ENCODE assay signal across 25 mouse cellular contexts in genomic region chr1:156084603-156085002, GRCm38 (mm10). TPM values are rescaled to one million over a fixed set of nuclear protein-coding genes. Genes with fewer than 3 reads are reported as not detected.
DNase-seq lines count a peak whose midpoint lies in the region; ATAC-seq and TF ChIP-seq lines count a peak whose summit lies in the region.
"Had no signal": no experiment of that assay in that cellular context is flagged by ENCODE, and none has a peak within 500 bp of the region (broad histone marks: within the 10 kb centered on the region; RNA-seq: fewer than 3 reads in every experiment).

No protein-coding gene starts in this region.

- peak overlapping the region; percentile 62 for H3K27ac ChIP-seq in heart, embryonic 10.5 days
- peak overlapping the region; percentile 56 for H3K27ac ChIP-seq in heart, embryonic 13.5 days (replicated peaks)
- no peak overlapping the region for H3K27ac ChIP-seq in heart, postnatal 0 days (ENCODE audit: low read depth)
- no peak overlapping the region for H3K27ac ChIP-seq in lung, embryonic 16.5 days (ENCODE audit: low read length)
- H3K27ac ChIP-seq: embryonic facial prominence, embryonic 10.5 days; embryonic facial prominence, embryonic 12.5 days; forebrain, embryonic 13.5 days had no signal

- DNase-seq in heart, embryonic 10.5 days (ENCODE audit: low spot score) = no peak
- DNase-seq in heart, adult 18-20 months = no peak
- no peak for DNase-seq in heart, postnatal 36 days
- no peak for DNase-seq in heart, postnatal 0 days (ENCODE audit: low spot score)
- no peak for DNase-seq in heart, adult 11 months
- DNase-seq in lung, postnatal 14 days = no peak
- DNase-seq: adrenal gland, adult 8-10 months; adrenal gland, postnatal 14 days; adrenal gland, postnatal 36 days; B cell, adult 2 months; cerebellum, adult 11-12 months; cerebellum, adult 2 months; cerebellum, adult 9-10 months; cerebellum, postnatal 10 days; cerebellum, postnatal 25 days had no signal

- TF ChIP-seq CTCF in heart, postnatal 0 days (IDR thresholded peaks at IDR 0.05; ENCODE audit: low read depth) = no peak

- intact Hi-C loops in heart, postnatal 36 days (cut with DNase I) = loop anchor here (5.0 kb wide), 1 partner anchor 453 kb away; no protein-coding TSS in a partner anchor

- peaks cover 19% of the 10 kb centered on the region for H3K4me1 ChIP-seq in heart, embryonic 10.5 days
- peaks cover 27% of the 10 kb centered on the region for H3K4me1 ChIP-seq in heart, embryonic 13.5 days
- H3K4me1 ChIP-seq in heart, postnatal 0 days (ENCODE audit: control insufficient read depth, insufficient read depth) = no peaks in the 10 kb centered on the region
- H3K4me1 ChIP-seq in lung, embryonic 16.5 days (replicated peaks; ENCODE audit: control insufficient read depth, insufficient read depth, low read length) = no peaks in the 10 kb centered on the region
- H3K4me1 ChIP-seq: embryonic facial prominence, embryonic 12.5 days had no signal

- ATAC-seq in heart, embryonic 13.5 days (ENCODE audit: extremely low read depth, insufficient number of reproducible peaks, low FRiP score, low TSS enrichment) = no peak
- peak; percentile 58; the same call in 1 of the 2 replicates for ATAC-seq in heart, postnatal 0 days (ENCODE audit: insufficient read depth, low read depth)
- ATAC-seq in lung, embryonic 16.5 days (ENCODE audit: low read depth) = peak; percentile 21; the same call in 1 of the 2 replicates
- ATAC-seq: activated CD4-positive, CD25-positive, alpha-beta regulatory T cell, adult 4 months; CD4-positive, CD25-positive, alpha-beta regulatory T cell, adult 4 months; forebrain, embryonic 13.5 days; Patski had no signal

- H3K9ac ChIP-seq in heart, embryonic 13.5 days = no peak overlapping the region; the same call in 1 of the 2 replicates
- no peak overlapping the region for H3K9ac ChIP-seq in heart, postnatal 0 days (replicated peaks; ENCODE audit: low read depth, low read length)
- H3K9ac ChIP-seq in lung, embryonic 16.5 days (ENCODE audit: low read length) = no peak overlapping the region
- H3K9ac ChIP-seq: embryonic facial prominence, embryonic 12.5 days; forebrain, embryonic 13.5 days had no signal

- H3K36me3 ChIP-seq in heart, embryonic 10.5 days = no peaks in the 10 kb centered on the region
- no peaks in the 10 kb centered on the region for H3K36me3 ChIP-seq in heart, embryonic 13.5 days
- H3K36me3 ChIP-seq in heart, postnatal 0 days (replicated peaks; ENCODE audit: control insufficient read depth, insufficient read depth, low read length) = no peaks in the 10 kb centered on the region
- H3K36me3 ChIP-seq in lung, embryonic 16.5 days (ENCODE audit: control insufficient read depth, insufficient read depth, low read length) = no peaks in the 10 kb centered on the region
- H3K36me3 ChIP-seq: embryonic facial prominence, embryonic 10.5 days; embryonic facial prominence, embryonic 12.5 days; G1E had no signal

- 45% methylated on average over 3 of the region's 3 CpGs for WGBS in heart, embryonic 10.5 days
- whole genome bisulfite sequencing in heart, embryonic 13.5 days = 31% methylated on average over 3 of the region's 3 CpGs
- 9% methylated on average over 3 of the region's 3 CpGs for WGBS in heart, postnatal 0 days
- WGBS in lung, embryonic 16.5 days = 50% methylated on average over 3 of the region's 3 CpGs

- no peak overlapping the region for H3K4me2 ChIP-seq in heart, embryonic 13.5 days
- no peak overlapping the region for H3K4me2 ChIP-seq in heart, postnatal 0 days (ENCODE audit: low read depth, low read length)
- H3K4me2 ChIP-seq in lung, embryonic 16.5 days (ENCODE audit: low read depth, low read length) = no peak overlapping the region
- H3K4me2 ChIP-seq: embryonic facial prominence, embryonic 12.5 days; forebrain, embryonic 13.5 days had no signal

- H3K4me3 ChIP-seq in heart, embryonic 10.5 days = no peak overlapping the region
- H3K4me3 ChIP-seq in heart, embryonic 13.5 days = no peak overlapping the region
- no peak overlapping the region for H3K4me3 ChIP-seq in heart, postnatal 0 days (ENCODE audit: low read depth, low read length)
- no peak overlapping the region for H3K4me3 ChIP-seq in lung, embryonic 16.5 days (ENCODE audit: low read length)
- H3K4me3 ChIP-seq: embryonic facial prominence, embryonic 10.5 days; embryonic facial prominence, embryonic 12.5 days; forebrain, embryonic 13.5 days had no signal

- H3K27me3 ChIP-seq in heart, embryonic 10.5 days (ENCODE audit: insufficient read depth, poor library complexity, severe bottlenecking) = 0 out of 2 replicates have a peak, but pooled peaks cover 9% of the 10 kb centered on the region
- no peaks in the 10 kb centered on the region; the same call in 1 of the 2 replicates for H3K27me3 ChIP-seq in heart, embryonic 13.5 days (replicated peaks)
- H3K27me3 ChIP-seq in heart, postnatal 0 days (ENCODE audit: control insufficient read depth, insufficient read depth, low read length) = no peaks in the 10 kb centered on the region
- H3K27me3 ChIP-seq in lung, embryonic 16.5 days (ENCODE audit: control insufficient read depth, insufficient read depth, low read depth, low read length) = no peaks in the 10 kb centered on the region
- H3K27me3 ChIP-seq: CH12.LX; embryonic facial prominence, embryonic 12.5 days; forebrain, embryonic 13.5 days; Patski had no signal

- no peaks in the 10 kb centered on the region for H3K9me3 ChIP-seq in heart, embryonic 10.5 days
- H3K9me3 ChIP-seq in heart, embryonic 13.5 days = no peaks in the 10 kb centered on the region
- H3K9me3 ChIP-seq in heart, postnatal 0 days (replicated peaks; ENCODE audit: control insufficient read depth, low read length) = no peaks in the 10 kb centered on the region
- H3K9me3 ChIP-seq in lung, embryonic 16.5 days (ENCODE audit: control insufficient read depth, low read length) = no peaks in the 10 kb centered on the region
- H3K9me3 ChIP-seq: embryonic facial prominence, embryonic 10.5 days; embryonic facial prominence, embryonic 12.5 days; forebrain, embryonic 13.5 days; G1E had no signal

- no peak for TF ChIP-seq EP300 in heart, postnatal 0 days (IDR thresholded peaks at IDR 0.05; ENCODE audit: low read depth)

RNA-seq across cellular contexts. Expression of gene Tor1aip1, which starts 48.3 kb away (rescaled TPM):
- 35.6 and 38.8 TPM in 2 replicates for polyA plus RNA-seq in heart, embryonic 10.5 days (2016; fragmentation: Nextera tagmentation; extraction: Ambion mirVana)
- 10 to 100 TPM; 87.1 to 94.0 TPM for total RNA-seq in heart, adult 18-20 months (2021)
- 28.4 and 32.0 TPM in 2 replicates for polyA plus RNA-seq in heart, embryonic 13.5 days (2015; fragmentation: Nextera tagmentation; extraction: Ambion mirVana)
- total RNA-seq in heart, postnatal 36 days (2021) = 10 to 100 TPM; 87.5 to 87.7 TPM
- total RNA-seq in heart, postnatal 0 days (2014; rRNA removed; ENCODE audit: low replicate concordance) = 58.4 and 103 TPM in 2 replicates
- polyA plus RNA-seq in heart, postnatal 0 days (2015; fragmentation: Nextera tagmentation; extraction: Ambion mirVana) = 47.5 and 52.3 TPM in 2 replicates
- polyA plus RNA-seq in lung, embryonic 16.5 days (2015; fragmentation: Nextera tagmentation; extraction: Ambion mirVana) = 36.8 and 37.6 TPM in 2 replicates

RNA-seq across cellular contexts. Expression of gene Tor1aip2, which starts 49.4 kb away (rescaled TPM):
- polyA plus RNA-seq in heart, embryonic 10.5 days (2016; fragmentation: Nextera tagmentation; extraction: Ambion mirVana) = 92.8 and 108 TPM in 2 replicates
- total RNA-seq in heart, adult 18-20 months (2021) = 10 to 100 TPM; 39.4 to 42.6 TPM
- 76.6 and 81.5 TPM in 2 replicates for polyA plus RNA-seq in heart, embryonic 13.5 days (2015; fragmentation: Nextera tagmentation; extraction: Ambion mirVana)
- total RNA-seq in heart, postnatal 36 days (2021) = 10 to 100 TPM; 46.2 to 52.5 TPM
- total RNA-seq in heart, postnatal 0 days (2014; rRNA removed; ENCODE audit: low replicate concordance) = 77.1 and 123 TPM in 2 replicates
- polyA plus RNA-seq in heart, postnatal 0 days (2015; fragmentation: Nextera tagmentation; extraction: Ambion mirVana) = 49.0 and 52.4 TPM in 2 replicates
- 102 and 104 TPM in 2 replicates for polyA plus RNA-seq in lung, embryonic 16.5 days (2015; fragmentation: Nextera tagmentation; extraction: Ambion mirVana)

Comparison
In these comparisons a context has a peak if more than half of its experiments do, and no peak if none do; other contexts are left out.
1. H3K27ac ChIP-seq: peak in heart, embryonic 10.5 days (single experiment) and heart, embryonic 13.5 days (single experiment); none in heart, postnatal 0 days (single experiment) and lung, embryonic 16.5 days (single experiment).